In the genomic region with DNA sequence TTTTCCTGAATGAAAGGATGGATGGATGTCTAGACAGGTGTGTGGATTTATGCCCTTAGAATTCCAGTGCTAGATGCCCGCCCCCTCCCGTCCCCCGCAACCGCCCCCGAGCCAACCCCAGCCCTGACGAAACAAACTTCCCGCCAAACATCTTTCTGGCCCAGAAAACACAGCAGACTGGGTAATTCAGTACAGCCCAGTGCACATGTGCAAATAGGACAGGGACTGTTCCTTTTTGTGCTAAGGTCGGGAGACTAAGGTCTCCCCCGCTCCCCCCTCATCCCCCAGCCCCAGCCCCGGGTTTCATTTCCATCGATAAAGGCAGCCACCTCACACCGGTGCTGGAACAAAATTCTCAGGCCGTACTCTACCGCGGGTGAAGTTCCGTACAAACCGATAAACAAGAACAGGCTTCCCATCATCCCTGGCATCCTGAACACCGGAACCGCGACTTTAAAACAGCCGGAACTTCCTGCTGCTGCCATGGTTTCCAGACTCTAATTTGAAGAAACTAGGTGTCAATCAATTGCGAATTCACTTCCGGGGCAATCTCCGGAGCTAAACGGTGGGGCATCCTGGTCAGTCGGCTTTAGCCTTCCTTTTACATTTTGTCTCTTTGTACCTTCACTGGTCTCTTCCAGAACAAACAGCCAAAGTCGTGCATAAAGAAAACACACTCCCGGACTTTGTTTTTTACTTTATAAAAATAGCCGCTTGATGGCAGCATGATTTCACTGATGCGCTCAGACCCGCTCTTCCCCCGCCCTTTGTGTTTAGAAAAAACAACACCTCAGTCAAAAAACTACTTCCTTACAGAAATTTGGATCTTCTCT, we compare ENCODE assay signal across 8 mouse cellular contexts. TPM values are rescaled to one million over a fixed set of nuclear protein-coding genes. Genes with fewer than 3 reads are reported as not detected.
DNase-seq lines count a peak whose midpoint lies in the region; ATAC-seq and TF ChIP-seq lines count a peak whose summit lies in the region.

No protein-coding gene starts in this region.

- no peaks in the 10 kb centered on the region for H3K9me3 ChIP-seq in kidney, embryonic 14.5 days (ENCODE audit: control insufficient read depth, low read length)
- no peaks in the 10 kb centered on the region for H3K9me3 ChIP-seq in limb, embryonic 15.5 days

- DNase-seq in B cell, adult 2 months = peak; percentile 71 to 80
- DNase-seq in heart, adult 9 months (ENCODE audit: low spot score in 2 of 2) = peak; percentile 74 to 91
- DNase-seq in spleen, postnatal 4 days (ENCODE audit: low spot score in 2 of 2) = peak; percentile 62 to 82

- peak overlapping the region; percentile 55 for H3K4me2 ChIP-seq in kidney, embryonic 14.5 days (replicated peaks; ENCODE audit: low read depth, low read length)
- peak overlapping the region; percentile 43 for H3K4me2 ChIP-seq in limb, embryonic 15.5 days

- peak overlapping the region; percentile 60 for H3K9ac ChIP-seq in kidney, embryonic 14.5 days (ENCODE audit: low read depth, low read length)
- peak overlapping the region; percentile 44; the same call in 1 of the 2 replicates for H3K9ac ChIP-seq in limb, embryonic 15.5 days

- TF ChIP-seq CTCF in bone marrow macrophage, adult 2 months (IDR thresholded peaks at IDR 0.05; ENCODE audit: low read depth, low read length) = peak; percentile 40; the same call in 1 of the 2 replicates
- no peak for TF ChIP-seq CTCF in embryonic fibroblast, embryonic 13.5 days (IDR thresholded peaks at IDR 0.05; ENCODE audit: borderline replicate concordance, insufficient read depth, low read length)

- TF ChIP-seq POLR2A in bone marrow macrophage, adult 2 months (IDR thresholded peaks at IDR 0.05; ENCODE audit: borderline replicate concordance, low read depth, low read length) = no peak
- no peak for TF ChIP-seq POLR2A in embryonic fibroblast, embryonic 13.5 days (IDR thresholded peaks at IDR 0.05; ENCODE audit: low read depth, low read length)

- H3K36me3 ChIP-seq in kidney, embryonic 14.5 days (ENCODE audit: control insufficient read depth, insufficient read depth, low read length) = peaks cover 28% of the 10 kb centered on the region
- H3K36me3 ChIP-seq in limb, embryonic 15.5 days = peaks cover 28% of the 10 kb centered on the region

- H3K4me1 ChIP-seq in bone marrow macrophage, adult 2 months (ENCODE audit: control insufficient read depth, insufficient read depth, low read length) = peaks cover 13% of the 10 kb centered on the region
- H3K4me1 ChIP-seq in embryonic fibroblast, embryonic 13.5 days (ENCODE audit: control insufficient read depth, insufficient read depth, low read length) = no peaks in the 10 kb centered on the region
- no peaks in the 10 kb centered on the region for H3K4me1 ChIP-seq in kidney, embryonic 14.5 days (ENCODE audit: control insufficient read depth, insufficient read depth, low read length)
- H3K4me1 ChIP-seq in limb, embryonic 15.5 days = peaks cover 5% of the 10 kb centered on the region

- peak overlapping the region; percentile 61 for H3K27ac ChIP-seq in bone marrow macrophage, adult 2 months (ENCODE audit: insufficient read depth, low read depth, low read length)
- peak overlapping the region; percentile 86 for H3K27ac ChIP-seq in embryonic fibroblast, embryonic 13.5 days (ENCODE audit: insufficient read depth, low read length)
- H3K27ac ChIP-seq in kidney, embryonic 14.5 days (ENCODE audit: low read depth, low read length) = peak overlapping the region; percentile 65; the same call in 1 of the 2 replicates
- H3K27ac ChIP-seq in limb, embryonic 15.5 days = peak overlapping the region; percentile 82

- peak overlapping the region; percentile 54 for H3K4me3 ChIP-seq in bone marrow macrophage, adult 2 months (ENCODE audit: insufficient read depth, low read length)
- H3K4me3 ChIP-seq in embryonic fibroblast, embryonic 13.5 days (ENCODE audit: insufficient read depth, low read length) = peak overlapping the region; percentile 45
- H3K4me3 ChIP-seq in kidney, embryonic 14.5 days (ENCODE audit: low read length) = peak overlapping the region; percentile 63
- H3K4me3 ChIP-seq in limb, embryonic 15.5 days = peak overlapping the region; percentile 61

- WGBS in kidney, embryonic 14.5 days = 1% methylated on average over 32 of the region's 32 CpGs
- WGBS in limb, embryonic 15.5 days = under 1% methylated on average over 32 of the region's 32 CpGs

- ATAC-seq in kidney, embryonic 14.5 days (ENCODE audit: low FRiP score, low TSS enrichment) = peak; percentile 96
- peak; percentile 80 for ATAC-seq in limb, embryonic 15.5 days (ENCODE audit: insufficient number of reproducible peaks, low FRiP score, low TSS enrichment, low read depth)
- peak; percentile 87 for ATAC-seq in monocyte, adult 5-6 weeks (replicated peaks; ENCODE audit: insufficient number of reproducible peaks, low FRiP score, low TSS enrichment, poor library complexity, severe bottlenecking)

- no peaks in the 10 kb centered on the region for H3K27me3 ChIP-seq in kidney, embryonic 14.5 days (ENCODE audit: control insufficient read depth, insufficient read depth, low read length)
- no peaks in the 10 kb centered on the region for H3K27me3 ChIP-seq in limb, embryonic 15.5 days

RNA-seq across cellular contexts. Expression of gene Pbdc1, which starts 9.7 kb away (rescaled TPM):
- polyA plus RNA-seq in bone marrow macrophage, adult 2 months (2012; ENCODE audit: insufficient read depth, insufficient read length, missing spikeins) = 24.0 and 26.6 TPM in 2 replicates
- 24.7 and 37.5 TPM in 2 replicates for polyA plus RNA-seq in embryonic fibroblast, embryonic 13.5 days (2011; ENCODE audit: insufficient read length, low read depth, missing spikeins)
- polyA plus RNA-seq in kidney, embryonic 14.5 days (2014; fragmentation: Nextera tagmentation; extraction: Ambion mirVana) = 56.9 and 109 TPM in 2 replicates
- 61.0 and 63.3 TPM in 2 replicates for polyA plus RNA-seq in limb, embryonic 15.5 days (2015; fragmentation: Nextera tagmentation; extraction: Ambion mirVana)
- 23.2 to 38.8 TPM (median 27.1 TPM) in 3 replicates for total RNA-seq in monocyte, adult 5-6 weeks (2017)

RNA-seq across cellular contexts. Expression of gene Magee1, which starts 50.3 kb away (rescaled TPM):
- 3.8 and 5.1 TPM in 2 replicates for polyA plus RNA-seq in bone marrow macrophage, adult 2 months (2012; ENCODE audit: insufficient read depth, insufficient read length, missing spikeins)
- 24.3 and 29.5 TPM in 2 replicates for polyA plus RNA-seq in embryonic fibroblast, embryonic 13.5 days (2011; ENCODE audit: insufficient read length, low read depth, missing spikeins)
- 6.1 and 8.5 TPM in 2 replicates for polyA plus RNA-seq in kidney, embryonic 14.5 days (2014; fragmentation: Nextera tagmentation; extraction: Ambion mirVana)
- 24.7 and 25.9 TPM in 2 replicates for polyA plus RNA-seq in limb, embryonic 15.5 days (2015; fragmentation: Nextera tagmentation; extraction: Ambion mirVana)
- 2.1 to 2.9 TPM (median 2.3 TPM) in 3 replicates for total RNA-seq in monocyte, adult 5-6 weeks (2017)

Comparison
In these comparisons a context has a peak if more than half of its experiments do, and no peak if none do; other contexts are left out.
1. Peak in every context shown above with its lines: DNase-seq, ATAC-seq, H3K4me3 ChIP-seq and H3K27ac ChIP-seq.